Mouse (Mus musculus) bone marrow macrophage, adult 2 months (primary cell): ENCODE data around the gene Rpl7l1.

Experiments used
- CTCF ChIP-seq: IDR thresholded peaks from 2 replicates; pipeline ENCODE4 v1.5.1; 2012; ENCODE audit warnings: low read depth, mild to moderate bottlenecking, low read length, moderate library complexity
- POLR2A ChIP-seq: IDR thresholded peaks from 2 replicates; pipeline ENCODE4 v1.6.1; 2012; ENCODE audit warnings: mild to moderate bottlenecking, low read depth, low read length, borderline replicate concordance

- TF ChIP-seq CTCF (no peak), POLR2A (no peak)
Measured at GRCm38 (mm10) chr17:46813637-46814036, 31.2 kb upstream of the Rpl7l1 start.
